Mouse (Mus musculus): ENCODE measurements around the gene Nsf.
A peak's percentile ranks its signal among the peaks of the same experiment; 100 is the strongest.

Nsf gene

GRCm38 (mm10) chr11:103941351-103941750 is 12.5 kb downstream of the Nsf start:
- DNase-seq (ENCODE audit: low read depth, low spot score) = no peak

- DNase-seq (ENCODE audit: low read depth, low spot score) = no peak
Measured at GRCm38 (mm10) chr11:103940887-103941286, 13.0 kb downstream of the Nsf start.

GRCm38 (mm10) chr11:103937976-103938728 is 15.7 kb downstream of the Nsf start:
- no peak for DNase-seq (ENCODE audit: low read depth, low spot score)

GRCm38 (mm10) chr11:103937451-103937850 is 16.4 kb downstream of the Nsf start:
- DNase-seq (ENCODE audit: low read depth, low spot score) = no peak

GRCm38 (mm10) chr11:103935717-103936116 is 18.1 kb downstream of the Nsf start:
- DNase-seq (ENCODE audit: low read depth, low spot score) = no peak

GRCm38 (mm10) chr11:103933886-103934285 is 20.0 kb downstream of the Nsf start:
- DNase-seq (ENCODE audit: low read depth, low spot score) = no peak

GRCm38 (mm10) chr11:103923957-103924356 is 29.9 kb downstream of the Nsf start:
- DNase-seq (ENCODE audit: low read depth, low spot score) = no peak

GRCm38 (mm10) chr11:103923272-103923671 is 30.6 kb downstream of the Nsf start:
- no peak for DNase-seq (ENCODE audit: low read depth, low spot score)

GRCm38 (mm10) chr11:103922812-103923211 is 31.0 kb downstream of the Nsf start:
- no peak for DNase-seq (ENCODE audit: low read depth, low spot score)

GRCm38 (mm10) chr11:103920665-103921064 is 33.2 kb downstream of the Nsf start:
- DNase-seq (ENCODE audit: low read depth, low spot score) = no peak

GRCm38 (mm10) chr11:103916807-103917206 is 37.0 kb downstream of the Nsf start:
- no peak for DNase-seq (ENCODE audit: low read depth, low spot score)

GRCm38 (mm10) chr11:103915686-103916085 is 38.2 kb downstream of the Nsf start:
- DNase-seq (ENCODE audit: low read depth, low spot score) = no peak

- DNase-seq (ENCODE audit: low read depth, low spot score) = peak; percentile 48
Measured at GRCm38 (mm10) chr11:103910993-103911585, 42.8 kb downstream of the Nsf start.

GRCm38 (mm10) chr11:103910531-103910930 is 43.3 kb downstream of the Nsf start:
- DNase-seq (ENCODE audit: low read depth, low spot score) = no peak

GRCm38 (mm10) chr11:103909809-103910208 is 44.0 kb downstream of the Nsf start:
- no peak for DNase-seq (ENCODE audit: low read depth, low spot score)

GRCm38 (mm10) chr11:103909396-103909795 is 44.5 kb downstream of the Nsf start:
- no peak for DNase-seq (ENCODE audit: low read depth, low spot score)

- no peak for DNase-seq (ENCODE audit: low read depth, low spot score)
Measured at GRCm38 (mm10) chr11:103906051-103906719, 47.7 kb downstream of the Nsf start.

- DNase-seq (ENCODE audit: low read depth, low spot score) = no peak
Measured at GRCm38 (mm10) chr11:103905506-103905905, 48.4 kb downstream of the Nsf start.

GRCm38 (mm10) chr11:103901581-103901966 is 52.3 kb downstream of the Nsf start:
- DNase-seq (ENCODE audit: low read depth, low spot score) = no peak

- no peak for DNase-seq (ENCODE audit: low read depth, low spot score)
Measured at GRCm38 (mm10) chr11:103900803-103901580, 52.9 kb downstream of the Nsf start.

GRCm38 (mm10) chr11:103896966-103897750 is 56.7 kb downstream of the Nsf start:
- DNase-seq (ENCODE audit: low read depth, low spot score) = no peak

All from retina, postnatal 7 days (tissue).